Mouse (Mus musculus) heart, postnatal 0 days (tissue): ENCODE measurements around the gene Stmn3.

ENCODE experiments used
- CTCF ChIP-seq: IDR thresholded peaks from 2 replicates; pipeline ENCODE4 v1.5.1; 2016; ENCODE audit warnings: antibody characterized with exemption, control low read depth, low read depth
- EP300 ChIP-seq: IDR thresholded peaks from 2 replicates; pipeline ENCODE4 v1.6.1; 2016; ENCODE audit warnings: antibody characterized with exemption, low read depth

DNA sequence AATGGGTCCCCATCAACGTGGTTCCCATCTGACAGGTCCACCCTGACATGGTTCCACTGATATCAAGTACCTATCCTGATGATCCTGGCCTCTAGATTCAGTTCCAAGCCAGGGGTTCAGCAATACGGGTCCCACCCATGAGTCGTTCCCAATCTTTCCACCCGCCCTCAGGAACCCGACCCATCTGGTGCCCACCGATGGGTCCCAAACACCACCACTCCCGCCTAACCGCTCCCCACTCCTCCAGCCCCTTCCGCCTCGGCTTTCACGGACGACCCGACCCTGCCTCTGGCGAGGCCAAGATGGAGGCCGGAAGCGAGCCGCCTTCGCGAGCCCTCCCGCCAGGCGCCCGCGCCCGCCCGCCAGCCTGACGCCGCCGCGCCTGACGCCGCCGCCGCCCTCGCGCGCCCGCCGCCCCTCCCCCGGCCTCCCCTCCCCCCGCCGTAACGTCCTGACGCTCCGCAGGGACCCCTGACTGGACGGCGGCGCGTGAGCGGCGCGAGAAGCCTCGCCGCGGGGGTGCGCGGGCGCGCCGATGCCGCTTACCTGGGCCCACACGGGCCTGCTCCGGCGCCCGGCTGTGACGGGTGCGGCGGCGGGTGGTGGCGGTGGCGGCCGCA, 26.9 kb downstream of the Stmn3 start:
- TF ChIP-seq CTCF (no peak), EP300 (no peak)
